Mouse (Mus musculus): ENCODE results near the gene Sema4d.

- TF ChIP-seq CTCF (IDR thresholded peaks at IDR 0.05; ENCODE audit: low read depth) (no peak), EP300 (IDR thresholded peaks at IDR 0.05; ENCODE audit: low read depth) (no peak)
Measured at GRCm38 (mm10) chr13:51754559-51755126, 38.9 kb downstream of the Sema4d start.

Measured in liver, postnatal 0 days (tissue).